Mouse (Mus musculus): ENCODE data around the gene Myo5a. TPM values are rescaled to one million over a fixed set of nuclear protein-coding genes. Genes with fewer than 3 reads are reported as not detected.

Gene Myo5a
- total RNA-seq, 2 experiments from 2014 or later = 45.2 to 45.4 TPM

DNA sequence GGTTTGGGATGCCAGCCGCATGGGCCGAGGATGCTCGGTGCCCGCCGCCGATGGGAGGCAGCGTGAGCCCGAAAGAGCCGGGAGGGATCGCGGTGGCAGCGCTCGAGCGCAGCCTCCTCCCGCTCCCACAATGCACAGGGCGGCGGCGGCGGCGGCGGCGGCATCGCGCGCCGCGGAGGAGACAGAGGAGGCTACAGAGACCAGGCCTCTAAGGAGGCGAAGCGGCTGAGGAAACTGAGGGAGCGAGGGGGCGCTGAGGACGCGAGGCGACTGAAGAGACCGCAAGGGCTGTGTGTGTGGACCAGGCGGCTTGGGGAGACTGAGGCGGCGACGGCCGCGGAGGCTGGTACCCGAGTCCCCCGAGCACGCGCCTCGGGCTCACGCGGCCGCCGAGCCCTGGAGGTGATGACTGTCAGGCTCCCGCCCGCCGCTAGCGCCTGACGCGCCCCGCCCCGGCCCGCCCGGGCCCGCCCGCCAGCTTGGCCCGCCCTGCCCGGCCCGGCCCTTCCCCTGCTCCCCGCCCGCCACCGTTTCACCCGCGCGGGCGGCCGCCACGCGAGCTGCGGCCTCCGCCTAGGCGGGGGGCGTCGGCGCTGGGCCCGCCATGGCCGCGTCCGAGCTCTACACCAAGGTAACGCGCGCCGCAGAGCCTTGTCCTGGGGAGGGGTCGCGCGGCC lies 352 bp downstream of the Myo5a start:
- peak; percentile 80 to 81 for DNase-seq (ENCODE audit: low spot score in 2 of 2)

GRCm38 (mm10) chr9:75071706-75072192 lies 934 bp downstream of the Myo5a start:
- no peak for DNase-seq (ENCODE audit: low spot score in 2 of 2)

GRCm38 (mm10) chr9:75072361-75072760 lies 1.5 kb downstream of the Myo5a start:
- DNase-seq (ENCODE audit: low spot score in 2 of 2) = no peak

DNA sequence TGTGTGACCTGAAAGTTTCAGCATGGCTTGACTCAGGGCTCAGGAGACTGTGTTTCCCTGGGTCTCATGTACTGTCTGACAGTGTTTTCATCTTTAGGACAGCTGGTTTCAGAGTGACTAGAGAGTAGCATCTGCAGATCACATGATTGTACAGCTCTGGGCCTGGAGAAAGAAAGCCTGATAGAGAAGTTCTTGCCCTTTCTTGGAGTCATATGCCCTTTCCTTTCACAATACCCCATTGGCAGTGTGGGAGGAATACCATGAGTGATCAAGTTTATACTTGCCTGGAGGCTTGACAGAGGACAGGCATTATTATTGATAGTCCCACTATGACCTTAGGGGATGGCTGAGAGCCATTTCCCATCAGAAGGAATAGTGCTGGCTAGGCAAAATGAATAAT lies 6.4 kb downstream of the Myo5a start:
- DNase-seq (ENCODE audit: low spot score in 2 of 2) = no peak

DNA sequence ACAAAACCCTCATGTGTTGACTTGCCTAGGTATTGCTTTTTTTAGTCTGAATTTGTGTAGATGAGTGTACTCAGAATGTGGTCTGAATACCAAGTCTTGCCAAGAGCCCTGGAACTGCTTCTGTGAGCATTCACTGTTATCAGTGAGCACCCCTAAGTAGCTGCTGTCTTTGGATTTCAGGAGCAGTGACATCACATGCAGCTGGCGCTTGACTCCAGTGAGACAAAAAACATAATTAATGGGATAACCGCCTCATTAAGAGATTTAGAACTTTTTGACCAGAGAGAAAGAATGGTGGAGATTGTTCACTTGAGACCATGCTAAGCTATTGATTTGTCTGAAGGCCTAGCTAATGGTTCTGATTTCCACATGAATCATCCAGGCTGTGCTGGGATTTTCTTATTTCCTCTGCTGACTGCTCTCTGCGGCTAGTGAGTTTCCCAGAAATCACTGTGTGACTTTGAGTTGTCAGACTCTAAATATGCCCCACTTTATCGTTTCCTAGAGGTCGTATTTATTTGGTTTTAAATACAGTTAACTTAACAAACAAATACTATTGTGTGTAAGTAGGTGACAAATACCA lies 14.5 kb downstream of the Myo5a start:
- no peak for DNase-seq (ENCODE audit: low spot score in 2 of 2)

DNA sequence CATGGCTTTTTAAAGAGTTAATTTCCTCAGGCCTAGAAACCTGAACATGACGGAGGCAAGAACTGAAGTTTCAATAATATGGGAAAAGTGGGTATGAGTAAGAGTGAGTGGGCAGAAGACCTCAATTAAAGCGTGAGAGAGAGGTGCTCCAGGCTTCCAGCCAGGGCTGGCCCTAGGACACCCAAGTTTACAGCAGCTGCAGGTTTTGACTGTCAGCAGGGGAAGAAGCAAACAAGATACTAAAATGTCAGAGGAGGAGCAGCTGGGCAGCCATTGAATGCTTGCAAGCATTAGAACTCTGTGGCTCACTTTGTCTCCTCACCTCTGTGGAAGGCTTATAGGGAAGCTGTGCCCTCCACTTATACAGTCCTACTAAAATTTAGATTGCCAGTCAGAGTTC lies 17.0 kb downstream of the Myo5a start:
- DNase-seq (ENCODE audit: low spot score in 2 of 2) = no peak

- no peak for DNase-seq (ENCODE audit: low spot score in 2 of 2)
Observed at GRCm38 (mm10) chr9:75089285-75089684, 18.5 kb downstream of the Myo5a start.

DNA sequence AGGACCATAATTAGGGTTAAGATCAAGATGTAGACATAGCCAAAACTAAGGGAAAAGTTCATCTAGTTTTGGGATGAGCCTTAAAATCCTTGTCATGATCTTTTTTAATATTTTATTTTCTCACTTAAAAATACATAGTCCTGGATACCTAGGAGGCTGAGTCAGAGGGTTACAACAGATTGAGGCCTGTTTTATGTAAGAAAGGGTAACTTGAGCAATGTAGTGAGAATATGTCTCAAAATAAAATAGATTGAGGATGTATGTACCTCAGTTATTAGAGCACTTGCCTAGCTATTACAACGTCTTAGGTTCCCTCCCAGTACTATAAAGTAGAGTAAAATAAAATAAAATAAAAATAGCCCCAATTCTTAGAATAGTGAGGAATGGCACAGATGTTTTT lies 21.3 kb downstream of the Myo5a start:
- DNase-seq (ENCODE audit: low spot score in 2 of 2) = no peak

DNA sequence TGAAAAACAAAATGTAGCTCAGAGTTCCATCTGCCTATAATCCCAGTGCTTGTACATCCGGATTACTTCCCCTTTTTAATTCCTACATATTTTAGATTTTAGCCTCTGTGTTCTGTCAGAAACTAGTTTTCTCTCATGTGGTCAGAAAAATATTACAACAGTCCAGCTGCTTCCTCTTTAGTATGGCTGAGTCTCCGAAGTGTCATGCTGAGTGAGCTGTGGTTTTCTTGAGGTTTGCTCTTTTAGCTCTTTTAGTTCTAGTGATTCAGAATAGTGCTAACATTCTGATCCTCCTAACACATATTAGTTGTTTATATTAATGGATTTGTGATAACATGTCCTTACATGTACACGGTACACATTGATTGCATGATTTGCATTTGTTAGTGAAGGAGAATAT lies 23.9 kb downstream of the Myo5a start:
- no peak for DNase-seq (ENCODE audit: low spot score in 2 of 2)

DNA sequence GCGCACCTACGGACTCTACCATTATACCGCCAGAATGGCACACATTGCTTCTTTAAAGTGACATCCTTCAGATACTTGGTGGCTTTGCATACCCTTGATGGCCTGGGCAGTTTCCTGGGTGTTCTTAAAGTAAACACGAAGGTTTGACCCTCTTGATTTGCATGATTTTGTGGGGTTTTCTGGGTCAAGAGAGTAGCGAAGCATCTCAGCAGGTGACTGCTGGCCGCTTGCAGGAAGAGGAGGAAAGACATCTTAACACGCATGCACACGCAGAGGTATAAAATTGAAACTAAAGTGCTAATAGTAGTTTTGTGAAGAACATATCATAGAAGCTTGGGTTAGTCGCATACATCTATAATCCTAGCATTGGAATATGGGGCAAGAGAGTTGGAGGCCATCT lies 28.1 kb downstream of the Myo5a start:
- no peak for DNase-seq (ENCODE audit: low spot score in 2 of 2)

DNA sequence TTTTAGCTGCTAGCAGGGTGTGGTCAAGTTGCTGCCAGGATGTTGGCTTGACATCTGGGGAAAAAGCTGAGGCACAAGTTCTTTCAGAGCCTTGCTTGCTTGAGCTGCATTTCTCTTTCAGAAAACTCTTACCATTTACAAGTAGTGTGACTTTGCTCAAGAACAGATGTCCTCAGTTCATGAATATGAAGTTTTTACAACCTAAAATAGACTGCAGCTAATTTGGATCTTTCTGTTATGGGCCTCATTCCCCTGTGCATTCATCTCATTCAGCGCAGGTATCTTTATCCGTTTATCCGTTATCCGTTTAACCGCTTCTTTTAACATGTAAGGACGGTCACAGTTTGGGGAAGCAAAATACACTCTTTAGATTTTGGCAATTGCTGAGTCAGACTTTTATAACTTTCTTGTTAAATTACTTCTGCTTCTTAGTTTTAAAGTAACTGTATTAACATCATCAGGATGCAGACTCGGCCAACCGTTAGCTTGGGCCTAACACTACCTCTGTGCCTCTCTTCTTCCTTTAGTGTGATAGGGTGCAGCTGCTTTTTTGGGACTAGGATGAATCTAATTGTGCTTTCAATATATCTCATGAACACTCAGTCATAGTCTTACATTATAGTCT lies 29.5 kb downstream of the Myo5a start:
- DNase-seq (ENCODE audit: low spot score in 2 of 2) = no peak

DNA sequence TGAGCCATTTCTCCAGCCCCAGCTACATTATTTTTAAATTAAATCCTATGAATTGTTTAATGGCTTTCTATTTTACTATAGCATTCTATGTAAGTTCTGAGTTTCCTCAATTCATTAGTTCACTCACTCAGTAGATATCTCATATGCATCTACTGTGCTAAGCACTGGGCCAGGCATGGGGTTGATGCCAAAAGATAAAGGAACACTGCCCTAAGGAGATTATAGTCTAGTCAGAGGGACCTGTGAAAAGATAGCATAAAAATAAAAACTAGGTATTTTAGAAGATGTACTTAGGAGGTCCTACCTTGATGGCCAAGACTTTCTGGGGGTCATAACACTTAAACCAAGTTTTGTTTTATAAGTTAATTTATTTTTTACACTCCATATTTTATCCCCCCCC lies 31.3 kb downstream of the Myo5a start:
- DNase-seq (ENCODE audit: low spot score in 2 of 2) = no peak

GRCm38 (mm10) chr9:75116571-75117177 lies 45.9 kb downstream of the Myo5a start:
- no peak for DNase-seq (ENCODE audit: low spot score in 2 of 2)

- DNase-seq (ENCODE audit: low spot score in 2 of 2) = no peak
Observed at GRCm38 (mm10) chr9:75121126-75121525, 50.3 kb downstream of the Myo5a start.

DNA sequence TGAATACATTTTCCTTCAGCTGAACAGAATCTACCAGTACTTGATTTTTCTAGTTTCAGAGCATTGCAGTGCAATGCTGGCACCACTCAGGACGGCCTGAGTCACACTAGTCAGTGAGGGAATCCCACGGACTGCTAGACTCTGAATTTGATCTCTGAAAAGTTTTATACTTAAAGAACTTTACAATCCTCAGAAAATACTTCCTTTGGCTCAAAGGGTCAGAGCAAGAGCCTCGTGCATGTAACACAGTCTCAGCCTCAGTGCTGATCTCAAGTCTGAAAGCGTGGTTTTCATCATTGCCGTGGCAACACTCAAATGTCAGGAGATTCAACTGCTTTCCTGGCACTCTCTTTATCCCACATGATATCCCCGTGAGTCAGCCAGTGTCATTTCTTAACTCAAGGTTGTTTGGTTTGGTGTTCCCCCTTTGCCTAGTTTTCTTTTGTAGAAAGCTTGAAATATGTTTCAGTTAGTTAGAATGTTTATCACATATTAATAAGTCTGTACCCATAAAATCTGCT lies 53.4 kb downstream of the Myo5a start:
- peak; percentile 28 to 40 for DNase-seq (ENCODE audit: low spot score in 2 of 2)

GRCm38 (mm10) chr9:75130553-75130952 lies 59.7 kb downstream of the Myo5a start:
- no peak for DNase-seq (ENCODE audit: low spot score in 2 of 2)

DNA sequence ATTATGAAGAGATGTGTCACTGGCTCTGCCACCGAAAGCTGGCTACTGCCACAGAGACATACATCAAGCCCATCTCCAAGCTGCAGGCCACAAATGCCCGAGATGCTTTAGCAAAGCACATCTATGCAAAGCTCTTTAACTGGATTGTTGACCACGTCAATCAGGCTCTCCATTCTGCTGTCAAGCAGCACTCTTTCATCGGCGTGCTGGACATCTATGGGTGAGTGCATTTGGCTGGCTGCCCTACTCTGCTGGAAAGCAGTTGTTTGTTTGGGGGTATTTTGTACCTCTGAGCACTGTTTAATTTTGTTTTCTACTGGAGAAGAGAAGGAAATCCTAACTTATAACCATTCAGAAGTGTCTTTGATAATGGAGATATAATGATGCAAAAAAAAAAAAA lies 76.1 kb downstream of the Myo5a start:
- DNase-seq (ENCODE audit: low spot score in 2 of 2) = no peak

GRCm38 (mm10) chr9:75160525-75160924 lies 89.7 kb downstream of the Myo5a start:
- DNase-seq (ENCODE audit: low spot score in 2 of 2) = no peak

GRCm38 (mm10) chr9:75163650-75164049 lies 92.8 kb downstream of the Myo5a start:
- no peak for DNase-seq (ENCODE audit: low spot score in 2 of 2)

GRCm38 (mm10) chr9:75171721-75172120 lies 100.9 kb downstream of the Myo5a start:
- no peak for DNase-seq (ENCODE audit: low spot score in 2 of 2)

GRCm38 (mm10) chr9:75187646-75188260 lies 116.9 kb downstream of the Myo5a start:
- DNase-seq (ENCODE audit: low spot score in 2 of 2) = no peak
